Mouse (Mus musculus) granulocyte monocyte progenitor cell, adult 5-6 weeks (primary cell): ENCODE results near the gene Selenof. TPM values are rescaled to one million over a fixed set of nuclear protein-coding genes. Genes with fewer than 3 reads are reported as not detected.
"Not testable (repeated sequence)": the region's sequence is repeated elsewhere in the genome, so short reads cannot be mapped to it uniquely, and the experiment has no call there.

Source experiments
- ATAC-seq: replicated peaks from 2 replicates; pipeline ENCODE4 v1.8.0; 2016; ENCODE audit warnings: mild to moderate bottlenecking, moderate TSS enrichment, inconsistent platforms; ENCODE audit not compliant: poor library complexity, severe bottlenecking
- total RNA-seq, 2 experiments: library from RNA; stranded (forward) in 1 of 2; stranded (reverse) in 1 of 2; fragments of 200-712, 200-1000 nt in 1 of 2; fragments of >200 nt in 1 of 2; fragmentation: Nextera tagmentation in 1 of 2; gene quantifications; 2 replicates each; pipeline ENCODE4 v1.2.3; 2014 to 2017

Selenof gene
- total RNA-seq, 2 experiments from 2014 or later: 330 to 781 TPM

DNA sequence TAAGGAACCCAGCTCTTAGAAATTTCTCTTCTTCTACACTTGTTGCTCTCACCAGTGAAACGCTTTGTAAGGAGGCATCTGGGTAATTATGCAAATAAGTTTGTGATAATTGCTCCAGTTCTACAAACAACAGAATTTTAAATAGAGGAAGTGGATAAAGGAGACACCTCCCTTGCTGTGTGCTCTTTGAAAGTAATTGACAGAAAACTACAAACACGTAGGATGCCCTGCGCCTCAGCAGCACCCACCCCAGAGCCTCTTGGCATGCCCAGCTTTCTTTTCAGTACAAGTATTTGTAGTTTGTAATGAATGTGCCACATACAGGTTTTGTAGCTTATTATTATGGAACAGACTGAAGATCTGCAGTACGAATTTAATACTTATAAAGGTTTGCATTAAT is 27.0 kb downstream of the Selenof start:
- no peak for ATAC-seq

DNA sequence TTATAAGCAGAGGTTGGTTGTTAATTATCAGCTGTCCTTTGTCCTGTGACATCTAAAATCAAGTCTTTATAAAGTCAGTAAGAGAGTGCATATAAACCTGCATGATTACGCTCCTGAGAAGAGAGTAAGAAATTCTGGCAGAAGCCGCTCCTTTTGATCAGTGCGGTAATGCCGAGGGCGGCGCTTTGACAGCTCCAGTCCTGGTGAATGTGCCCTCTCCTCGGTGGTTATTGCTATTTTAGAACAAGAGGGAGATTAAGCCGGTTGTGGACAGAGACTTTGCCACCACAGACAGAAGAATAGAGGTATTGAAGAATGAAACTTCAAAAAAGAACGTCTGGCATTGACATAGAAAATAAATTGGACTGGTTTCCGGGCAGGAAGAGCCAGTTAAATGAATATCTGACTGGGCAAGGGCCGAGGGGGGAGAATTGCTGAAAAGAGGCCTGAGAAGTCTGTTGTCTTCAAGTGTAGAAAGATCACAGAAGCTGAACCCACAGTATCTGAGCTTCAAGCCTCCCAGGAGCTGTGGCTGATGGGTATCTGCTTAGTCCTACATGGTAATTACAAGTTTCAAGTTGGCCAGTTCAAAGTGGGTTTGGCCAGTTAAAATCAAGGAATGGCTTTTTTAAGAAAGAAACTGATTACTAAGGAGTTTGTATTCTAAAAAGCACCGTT is 27.8 kb downstream of the Selenof start:
- ATAC-seq: no peak

- no peak for ATAC-seq
Observed at GRCm38 (mm10) chr3:144602413-144602812, 32.3 kb downstream of the Selenof start.

DNA sequence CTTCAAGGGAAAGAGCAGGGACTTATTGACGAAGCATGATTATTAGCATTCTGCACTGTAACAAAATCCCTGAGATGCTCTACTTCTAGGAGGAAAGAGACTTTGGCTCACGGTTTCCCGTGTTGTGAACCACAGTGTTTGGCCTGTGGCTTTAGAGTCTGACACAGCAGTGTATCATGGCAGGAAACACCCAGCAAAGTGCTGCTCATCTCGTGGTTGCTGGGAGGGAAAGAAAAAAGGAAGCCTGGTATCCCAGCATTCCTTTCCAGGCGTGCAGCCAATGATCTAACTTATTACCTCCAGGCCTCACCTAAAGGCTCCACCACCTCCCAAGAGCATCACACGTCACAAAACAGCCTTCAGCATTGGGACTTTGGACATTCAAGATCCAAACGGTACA is 32.7 kb downstream of the Selenof start:
- ATAC-seq: no peak

DNA sequence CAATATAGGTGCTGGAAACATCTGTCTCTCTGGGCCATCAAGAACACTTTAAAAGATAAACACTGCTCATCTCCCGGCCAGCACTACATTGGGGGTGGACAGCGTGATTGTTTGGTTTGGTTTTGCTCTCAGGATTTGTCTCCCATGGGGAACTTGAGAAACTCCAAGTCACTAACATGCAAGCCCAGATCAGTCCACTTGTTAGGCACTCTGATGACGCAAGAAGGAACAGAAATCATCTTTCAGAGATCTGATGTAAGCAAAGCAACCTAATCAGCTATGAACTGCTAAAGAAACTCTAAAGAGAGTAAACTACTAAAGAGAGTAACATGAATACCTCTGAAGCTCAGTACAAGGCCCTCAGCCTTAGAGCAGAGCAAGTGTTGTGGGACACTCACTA is 33.5 kb downstream of the Selenof start:
- peak; percentile 49 for ATAC-seq

DNA sequence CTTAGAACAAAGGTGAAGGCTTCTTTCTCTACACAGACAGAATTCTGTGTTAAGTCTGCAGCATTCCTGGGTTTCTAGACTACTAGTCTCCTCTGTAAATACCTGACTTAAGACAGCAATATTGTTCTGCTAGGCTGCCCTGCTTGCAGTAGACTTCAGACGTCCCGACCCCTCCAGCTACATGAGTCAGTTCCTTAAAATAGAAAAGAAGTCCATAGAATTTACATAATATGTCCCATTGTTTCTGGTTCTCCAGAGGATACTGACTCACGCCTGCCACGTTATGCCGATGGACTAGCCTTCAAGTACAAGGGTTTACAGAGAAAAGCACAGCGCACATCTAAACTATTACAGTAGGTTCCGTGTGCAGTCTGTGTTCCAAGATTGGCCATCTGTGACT is 34.1 kb downstream of the Selenof start:
- no peak for ATAC-seq

DNA sequence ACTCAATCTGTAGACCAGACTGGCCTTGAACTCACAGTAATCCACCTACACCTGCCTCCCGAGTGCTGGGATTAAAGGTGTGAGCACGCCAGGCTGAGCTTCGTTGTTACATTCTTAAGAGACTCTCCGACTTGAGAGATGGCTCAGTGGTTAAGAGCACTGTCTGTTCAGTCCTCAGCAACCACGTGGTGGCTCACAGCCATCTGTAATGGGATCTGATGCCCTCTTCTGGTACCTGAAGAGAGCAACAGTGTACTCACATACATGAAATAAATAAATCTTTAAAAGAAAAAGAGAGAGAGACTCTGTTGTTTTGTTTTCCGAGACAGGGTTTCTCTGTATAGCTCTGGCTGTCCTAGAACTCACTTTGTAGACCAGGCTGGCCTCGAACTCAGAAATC is 35.7 kb downstream of the Selenof start:
- ATAC-seq: not testable (repeated sequence)

- ATAC-seq: peak; percentile 60
Observed at GRCm38 (mm10) chr3:144606449-144606848, 36.3 kb downstream of the Selenof start.

GRCm38 (mm10) chr3:144608090-144608489 is 38.0 kb downstream of the Selenof start:
- ATAC-seq: no peak

DNA sequence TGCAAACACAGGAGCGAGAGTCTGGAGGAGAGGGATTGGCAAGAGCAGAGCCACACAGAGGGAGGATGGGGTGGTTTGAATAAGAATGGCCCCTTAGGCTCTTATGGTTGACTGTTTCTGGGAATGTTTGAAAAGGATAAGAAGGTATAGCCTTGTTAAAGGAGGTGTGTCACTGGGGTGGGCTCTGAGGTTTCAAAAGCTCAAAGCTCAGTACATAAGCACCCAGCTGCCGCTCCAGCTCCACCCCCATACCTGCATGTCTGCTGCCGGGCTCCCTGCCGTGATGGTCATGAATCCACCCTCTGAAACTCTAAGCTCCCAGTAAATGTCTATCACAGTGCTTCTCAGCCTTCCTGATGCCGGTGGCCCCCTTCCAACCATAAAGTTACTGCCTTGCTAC is 40.7 kb downstream of the Selenof start:
- ATAC-seq: no peak

- no peak for ATAC-seq
Observed at GRCm38 (mm10) chr3:144611626-144612271, 41.6 kb downstream of the Selenof start.

- no peak for ATAC-seq
Observed at GRCm38 (mm10) chr3:144612382-144612781, 42.3 kb downstream of the Selenof start.

DNA sequence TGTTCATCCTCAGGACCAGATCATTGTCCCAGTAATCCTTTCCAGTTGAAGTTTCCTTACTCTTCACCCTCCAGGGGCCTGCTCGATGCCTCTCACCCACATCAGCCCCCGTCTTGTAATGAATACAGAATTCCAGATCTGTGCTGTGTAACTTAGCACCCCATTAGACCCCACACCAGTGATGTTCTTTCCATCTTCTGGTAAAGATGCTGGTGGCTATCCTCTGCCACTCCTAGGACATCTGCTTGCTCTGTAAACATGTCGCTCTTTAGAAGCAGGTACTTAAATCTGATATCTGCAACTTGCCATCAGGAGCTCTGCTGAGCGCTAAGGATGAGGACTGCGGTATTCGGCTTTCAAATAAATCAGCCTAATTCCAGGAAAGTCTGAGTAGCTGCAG is 44.2 kb downstream of the Selenof start:
- no peak for ATAC-seq

DNA sequence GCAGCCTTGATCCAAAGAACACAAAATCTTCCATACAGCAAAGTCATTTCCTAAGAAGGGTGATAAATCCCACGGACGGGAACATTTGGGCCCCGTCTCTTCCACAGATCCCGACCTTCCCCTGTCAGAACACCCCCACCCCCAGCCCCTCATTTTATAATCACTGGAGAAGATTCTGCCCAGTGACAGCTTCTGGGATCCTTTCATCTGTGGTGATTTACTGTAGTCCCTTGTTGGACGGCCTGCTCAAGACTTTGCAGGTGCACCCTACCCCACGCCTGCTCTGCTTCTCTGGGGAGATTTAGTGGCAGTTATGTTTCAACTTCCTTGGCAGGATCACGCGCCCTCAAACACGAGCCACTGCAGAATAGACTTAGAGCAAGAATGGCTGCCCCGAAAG is 44.6 kb downstream of the Selenof start:
- no peak for ATAC-seq

DNA sequence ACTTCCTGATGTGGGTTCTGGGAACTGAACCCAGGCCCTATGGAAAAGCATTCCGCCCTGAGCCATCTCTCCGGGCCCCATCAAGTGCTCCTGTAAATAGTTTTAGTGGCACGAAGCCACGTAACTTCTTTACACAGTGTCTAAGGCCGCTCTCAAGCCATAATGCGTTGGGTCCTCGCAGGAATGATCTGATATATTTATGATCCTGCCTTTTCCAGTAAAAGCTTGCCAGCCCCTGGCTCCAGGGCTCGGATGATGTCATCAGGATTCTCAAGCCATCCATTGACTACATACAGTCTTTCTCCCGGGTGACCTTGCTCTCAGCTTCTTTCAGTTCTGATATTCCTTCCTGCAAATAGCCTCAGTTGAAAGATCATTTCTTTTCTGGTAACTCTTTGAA is 45.4 kb downstream of the Selenof start:
- no peak for ATAC-seq

DNA sequence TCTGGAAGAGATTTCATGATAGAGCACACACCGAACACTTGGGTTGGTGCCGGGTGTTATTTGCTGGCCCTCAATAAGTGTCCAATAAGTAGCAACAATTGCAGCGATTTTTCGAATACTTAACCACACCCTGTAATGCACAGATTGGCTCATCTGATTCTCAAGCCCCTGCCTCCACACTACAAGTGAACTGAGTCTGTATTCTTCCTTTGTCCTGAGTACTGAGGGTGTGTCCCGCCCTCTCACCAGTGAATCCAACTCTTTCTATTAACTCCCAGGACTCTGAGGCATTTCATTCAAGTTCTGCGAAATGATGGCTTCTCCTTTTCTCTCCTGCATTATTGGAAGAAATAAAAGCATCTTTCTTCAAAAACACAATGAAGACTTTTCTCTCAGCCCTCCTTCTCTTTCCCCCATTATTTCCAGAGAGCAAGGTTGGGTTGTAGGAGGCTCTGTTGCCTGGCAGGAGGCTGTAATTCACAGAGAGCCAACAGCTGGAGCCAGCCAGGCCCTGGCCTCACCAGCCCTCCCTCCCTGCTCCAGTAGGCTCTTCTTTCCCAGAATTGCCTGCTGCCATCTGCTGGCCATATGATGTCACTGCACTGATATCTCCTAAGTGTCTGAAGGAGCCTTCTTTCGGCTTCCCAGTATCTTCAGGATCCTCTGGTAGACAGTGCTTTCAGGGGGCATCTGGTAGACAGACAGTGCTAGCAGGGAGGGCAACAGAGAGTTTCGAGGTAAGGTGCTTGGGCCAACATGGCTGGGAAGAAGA is 46.7 kb downstream of the Selenof start:
- peak; percentile 99 for ATAC-seq

- 0 out of 2 replicates have a peak, but pooled peaks have one; percentile 23 for ATAC-seq
Observed at GRCm38 (mm10) chr3:144617633-144618180, 47.6 kb downstream of the Selenof start.

- ATAC-seq: no peak
Observed at GRCm38 (mm10) chr3:144622930-144623612, 53.0 kb downstream of the Selenof start.

- no peak for ATAC-seq
Observed at GRCm38 (mm10) chr3:144625691-144626090, 55.6 kb downstream of the Selenof start.
